Mouse (Mus musculus) ovary, adult 18-20 months (tissue): ENCODE data around the gene Zfp981.
"Not testable (repeated sequence)": the region's sequence is repeated elsewhere in the genome, so short reads cannot be mapped to it uniquely, and the experiment has no call there.

Experiments used
- DNase-seq: peaks from one replicate; pipeline ENCODE4 v3.0.0; 2022; ENCODE audit warnings: low spot score, mixed read lengths

Gene Zfp981

GRCm38 (mm10) chr4:146501727-146502126 lies at the start of gene Zfp981:
TSS of gene Zfp981 (plus strand) at chr4:146502027.
- DNase-seq: not testable (repeated sequence)

- not testable (repeated sequence) for DNase-seq
These were observed 49.3 kb upstream of the Zfp981 start for GRCm38 (mm10) chr4:146452576-146452975.

DNA sequence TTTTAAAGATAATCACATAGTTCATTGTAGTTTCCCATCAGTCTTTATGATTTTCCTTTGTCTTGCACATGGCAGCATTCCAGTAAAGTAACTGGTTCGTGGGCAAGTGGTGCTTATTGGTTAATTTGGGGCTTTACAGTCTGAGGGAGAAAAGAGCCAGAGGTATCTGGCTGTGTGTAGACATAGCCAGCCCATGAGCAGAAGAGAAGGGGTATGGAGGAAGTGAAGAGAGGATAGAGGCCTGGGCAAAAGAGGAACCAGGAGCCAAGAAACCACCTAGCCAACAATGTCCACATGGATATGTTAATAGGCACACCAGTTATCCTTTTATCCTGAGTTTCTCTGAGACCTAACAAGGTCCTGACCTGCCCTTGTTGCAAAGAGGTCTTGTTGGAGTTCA lies 47.7 kb upstream of the Zfp981 start:
- not testable (repeated sequence) for DNase-seq

DNA sequence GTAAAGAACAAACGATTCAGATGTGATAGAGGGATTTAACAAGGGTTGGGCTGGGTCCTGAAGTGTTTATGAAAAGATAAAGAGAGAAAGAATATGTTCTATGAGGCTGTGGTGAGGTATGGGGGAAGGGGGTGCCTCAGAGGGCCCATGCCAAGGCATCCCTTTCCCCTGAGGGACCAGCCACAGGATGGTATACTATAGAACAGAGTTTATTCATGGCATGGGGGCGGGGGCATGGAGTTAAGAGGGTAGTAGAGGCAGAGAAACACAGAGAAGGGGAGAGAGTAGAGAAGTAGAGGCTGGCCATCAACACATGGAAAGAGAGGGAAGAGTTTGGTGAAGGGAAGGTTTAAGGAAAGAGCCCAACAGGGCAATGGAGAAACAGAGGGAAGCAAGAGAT lies 46.9 kb upstream of the Zfp981 start:
- DNase-seq: no peak

DNA sequence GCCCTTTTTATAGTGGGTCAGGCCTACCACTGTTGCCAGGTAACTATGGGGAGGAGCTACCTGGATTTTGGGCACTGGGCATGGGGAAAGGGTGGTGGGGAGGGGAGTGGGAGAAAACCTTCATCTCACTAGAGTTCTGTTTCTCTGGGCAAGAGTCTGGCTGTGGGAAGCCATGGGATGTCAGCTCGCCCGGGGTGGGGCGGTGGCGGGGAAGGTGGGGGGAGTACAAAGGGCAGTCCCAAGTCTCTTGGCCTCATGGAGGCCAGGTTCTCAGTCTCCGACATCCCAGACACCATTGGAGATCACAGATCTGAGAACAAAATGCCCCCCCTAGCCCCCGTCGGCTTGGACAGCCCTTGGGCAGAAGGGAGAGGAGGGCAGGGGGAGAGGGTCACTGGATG lies 46.5 kb upstream of the Zfp981 start:
- DNase-seq: no peak

DNA sequence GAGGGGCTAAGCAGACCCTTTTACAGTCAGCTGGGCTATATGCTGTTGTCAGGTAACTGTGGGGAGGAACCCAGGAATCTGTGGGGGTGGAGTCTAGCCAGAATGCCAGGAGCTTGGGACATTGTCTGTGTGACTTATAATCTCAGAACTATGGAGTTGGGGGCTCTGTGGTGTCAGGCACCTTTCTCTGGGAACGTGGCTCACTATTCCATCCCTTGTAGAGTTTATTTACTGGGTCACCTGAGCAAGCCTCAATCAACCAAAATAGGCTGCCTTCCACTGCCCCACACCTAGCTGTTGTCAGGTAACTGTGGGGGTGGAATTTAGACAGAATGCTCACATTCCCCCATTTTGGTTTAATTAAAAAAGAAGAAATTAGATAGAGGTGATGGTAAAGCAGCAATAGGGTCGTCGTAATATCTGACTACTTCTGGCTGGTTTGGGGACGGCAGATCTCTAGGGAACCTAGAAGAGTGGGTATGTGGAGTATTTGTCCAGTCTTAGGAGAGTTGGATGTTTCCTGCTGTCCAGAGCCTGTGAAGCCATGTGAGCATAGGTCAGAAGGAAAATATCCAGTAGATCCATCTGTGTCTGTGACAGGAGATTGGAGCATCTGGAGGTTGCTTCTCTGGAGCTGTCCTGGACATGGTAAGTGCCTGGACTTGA lies 45.6 kb upstream of the Zfp981 start:
- no peak for DNase-seq

DNA sequence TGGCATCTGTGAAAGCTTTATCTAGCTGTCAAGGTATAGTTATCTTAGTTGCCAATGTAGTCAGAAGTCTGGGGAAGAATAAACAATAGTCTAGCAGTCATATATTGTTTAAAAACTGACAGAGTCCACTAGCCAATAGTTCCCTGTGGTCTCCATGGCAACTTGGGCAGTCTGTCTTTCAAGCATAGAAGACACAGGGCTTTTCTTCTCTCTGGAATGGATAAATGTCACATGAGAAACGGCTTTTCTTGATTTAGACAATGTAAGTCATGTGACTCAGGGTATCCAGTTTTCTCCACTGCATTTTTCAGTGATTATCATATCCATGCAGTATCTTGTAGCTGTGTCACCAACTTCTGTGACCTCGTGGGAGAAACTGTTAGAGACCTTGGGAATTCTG lies 44.7 kb upstream of the Zfp981 start:
- DNase-seq: no peak

DNA sequence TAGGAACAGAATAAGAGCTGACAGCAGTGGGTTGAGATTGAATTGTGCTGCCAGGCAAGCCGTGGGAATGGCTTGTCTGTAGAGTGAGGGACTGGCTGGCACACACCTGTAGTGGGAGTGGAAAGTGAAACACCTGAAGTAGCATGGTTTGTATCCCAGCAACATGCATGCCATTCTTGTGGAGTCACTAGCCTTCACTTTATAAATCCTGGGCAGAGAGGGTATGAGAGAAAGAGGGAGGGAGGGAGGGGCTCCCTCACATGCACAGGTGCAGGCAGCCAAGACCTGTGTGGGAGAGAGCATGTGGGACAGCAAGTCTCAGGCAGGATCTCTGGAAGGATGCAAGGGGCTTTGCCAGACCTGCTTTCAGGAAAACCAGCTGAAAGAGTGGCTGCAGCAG lies 44.1 kb upstream of the Zfp981 start:
- DNase-seq: no peak

DNA sequence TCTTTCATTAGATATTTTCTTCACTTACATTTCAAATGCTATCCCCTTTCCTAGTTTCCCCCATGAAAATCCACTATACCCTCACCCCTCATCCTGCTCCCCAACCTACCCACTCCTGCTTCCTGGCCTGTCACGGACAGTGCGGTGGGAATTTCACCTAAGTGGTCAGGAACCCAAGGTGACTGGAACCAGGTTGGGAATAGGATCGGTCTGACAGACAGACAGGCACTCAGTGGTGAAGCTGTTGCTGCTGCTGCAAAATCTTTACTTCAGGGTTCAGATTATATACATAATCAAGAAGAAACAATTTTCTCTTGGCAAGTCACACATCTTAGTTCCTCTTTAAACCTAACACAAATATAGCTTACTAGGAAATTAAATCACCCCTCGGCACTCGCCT lies 42.0 kb upstream of the Zfp981 start:
- not testable (repeated sequence) for DNase-seq

GRCm38 (mm10) chr4:146460685-146461084 lies 41.1 kb upstream of the Zfp981 start:
- not testable (repeated sequence) for DNase-seq

GRCm38 (mm10) chr4:146463649-146464351 lies 38.0 kb upstream of the Zfp981 start:
- DNase-seq: not testable (repeated sequence)

- DNase-seq: not testable (repeated sequence)
These were observed 31.8 kb upstream of the Zfp981 start for GRCm38 (mm10) chr4:146469984-146470383.

DNA sequence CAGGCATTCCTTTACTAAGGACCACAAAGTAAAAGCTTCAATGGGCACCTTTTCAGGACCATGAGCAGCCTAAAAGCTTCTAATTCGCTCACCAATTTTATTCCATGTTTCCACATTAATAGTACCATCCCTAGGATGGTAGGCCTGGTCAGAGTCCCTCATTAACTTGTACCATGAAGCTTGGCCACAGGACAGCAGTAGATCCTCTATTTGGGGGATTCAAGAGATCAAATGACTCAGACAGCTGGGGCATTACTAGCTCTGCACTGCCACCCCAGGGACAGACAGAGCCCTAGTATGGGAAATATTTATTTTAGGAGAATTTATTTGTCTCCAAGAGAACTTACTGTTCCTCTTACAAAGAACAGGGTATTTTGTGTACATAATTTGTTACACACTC lies 27.6 kb upstream of the Zfp981 start:
- DNase-seq: not testable (repeated sequence)

DNA sequence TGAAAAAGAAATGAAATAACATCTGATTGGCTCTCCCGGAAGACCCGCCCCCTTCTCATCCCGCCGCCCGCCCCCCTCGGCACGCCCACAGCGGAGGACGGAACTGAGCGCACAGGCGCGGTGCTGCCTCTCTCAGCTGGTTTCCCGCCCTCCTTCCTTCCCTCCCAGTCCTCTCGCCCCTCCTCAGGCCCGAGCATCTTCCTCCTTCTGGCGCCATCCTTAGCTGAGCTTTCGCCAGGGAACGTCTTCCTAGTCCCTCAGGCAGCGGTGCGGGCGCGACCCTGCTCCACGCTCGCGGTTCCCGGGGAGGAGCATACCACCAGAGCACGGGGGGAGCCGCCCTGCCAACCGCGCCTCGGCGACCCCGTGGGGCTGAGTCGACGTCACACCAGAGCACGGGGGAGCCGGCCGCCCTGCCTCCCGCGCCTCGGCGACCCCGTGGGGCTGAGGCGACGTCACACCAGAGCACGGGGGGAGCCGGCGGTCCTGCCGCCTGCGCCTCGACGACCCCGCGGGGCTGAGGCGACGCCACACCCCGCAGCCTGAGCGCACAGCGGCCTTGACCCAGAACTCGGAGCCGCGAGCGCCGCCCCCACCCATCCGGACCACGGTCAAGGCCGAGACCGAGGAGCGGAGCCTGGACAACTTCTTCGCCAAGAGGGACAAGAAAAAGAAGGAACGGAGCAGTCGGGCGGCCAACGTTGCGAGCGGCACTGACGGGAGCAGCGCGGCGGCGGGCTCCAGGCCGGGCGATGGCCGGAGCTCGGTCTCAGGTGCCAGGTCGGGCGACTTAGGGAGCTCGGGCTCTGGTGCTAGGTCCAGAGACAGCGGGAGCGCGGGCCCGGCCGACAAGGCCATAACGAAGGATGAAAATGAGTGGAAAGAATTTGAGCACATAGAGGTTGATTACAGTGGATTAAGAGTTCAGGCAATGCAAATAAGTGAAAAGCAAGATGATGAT lies 26.8 kb upstream of the Zfp981 start:
- not testable (repeated sequence) for DNase-seq

DNA sequence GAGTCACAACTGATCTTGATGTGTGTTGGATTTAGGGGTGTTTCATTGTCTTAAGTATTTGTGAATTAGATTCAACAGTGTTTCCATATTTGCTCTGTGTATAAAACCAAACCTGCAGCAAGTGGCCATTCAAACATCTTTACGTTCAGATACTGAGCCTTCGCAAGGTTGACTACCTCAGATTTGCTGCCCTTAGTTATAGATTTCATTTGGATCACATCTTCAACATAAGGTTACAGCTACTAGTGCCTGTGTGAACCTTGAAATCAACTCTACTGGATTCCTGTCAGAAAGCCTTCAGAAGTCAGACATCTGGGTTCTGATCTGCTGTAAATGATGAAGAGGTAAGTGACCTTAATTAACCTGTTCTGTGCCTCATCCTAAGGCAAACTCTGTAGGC lies 25.6 kb upstream of the Zfp981 start:
- not testable (repeated sequence) for DNase-seq

DNA sequence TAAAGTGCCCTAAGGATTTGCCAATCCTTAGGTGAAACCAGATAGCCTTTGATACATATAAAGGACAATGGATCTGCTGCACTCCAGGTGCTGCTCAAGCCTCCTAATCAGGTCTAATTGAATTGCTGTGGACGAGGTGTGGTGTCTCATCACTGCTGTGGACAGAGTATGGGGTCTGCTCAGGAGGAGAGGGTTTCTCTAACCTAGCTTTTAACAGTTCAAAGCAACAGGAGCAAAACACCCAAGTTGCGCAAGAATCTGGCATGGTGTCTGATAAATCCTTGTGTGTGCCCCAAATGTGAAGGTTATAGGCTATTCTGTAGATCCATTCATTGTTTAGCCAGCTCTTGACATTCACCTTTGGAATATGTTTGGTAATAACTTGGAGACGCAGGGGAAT lies 24.9 kb upstream of the Zfp981 start:
- not testable (repeated sequence) for DNase-seq

GRCm38 (mm10) chr4:146480376-146481096 lies 21.3 kb upstream of the Zfp981 start:
- DNase-seq: not testable (repeated sequence)

- not testable (repeated sequence) for DNase-seq
These were observed 19.3 kb upstream of the Zfp981 start for GRCm38 (mm10) chr4:146482546-146482945.

GRCm38 (mm10) chr4:146483571-146484280 lies 18.1 kb upstream of the Zfp981 start:
- DNase-seq: not testable (repeated sequence)

GRCm38 (mm10) chr4:146484676-146485075 lies 17.2 kb upstream of the Zfp981 start:
- DNase-seq: not testable (repeated sequence)
